Mouse (Mus musculus) cerebellum, postnatal 14 days (tissue): ENCODE results near the gene Bmp10.
A peak's percentile ranks its signal among the peaks of the same experiment; 100 is the strongest.

Experiments used
- DNase-seq, 2 experiments: peaks; one replicate each; pipeline ENCODE4 v3.0.0; 2021; ENCODE audit warnings: mixed read lengths in 2 of 2

The Bmp10 gene

GRCm38 (mm10) chr6:87428487-87429044 lies at the start of gene Bmp10:
Gene Bmp10, plus strand, starts transcription at chr6:87428994.
- no peak for DNase-seq

- peak; percentile 43 to 44 for DNase-seq
These were observed 44.7 kb upstream of the Bmp10 start for GRCm38 (mm10) chr6:87383926-87384691.

- DNase-seq, result no peak
These were observed 44.0 kb upstream of the Bmp10 start for GRCm38 (mm10) chr6:87384761-87385160.

- DNase-seq, result peak; percentile 82 to 84
These were observed 42.6 kb upstream of the Bmp10 start for GRCm38 (mm10) chr6:87386203-87386602.

- no peak for DNase-seq
These were observed 42.1 kb upstream of the Bmp10 start for GRCm38 (mm10) chr6:87386681-87387080.

GRCm38 (mm10) chr6:87388877-87389276 lies 39.9 kb upstream of the Bmp10 start, which contains the start of gene Gkn3:
Gene Gkn3, minus strand, starts transcription at chr6:87388935.
- DNase-seq, result no peak

- no peak for DNase-seq
These were observed 39.3 kb upstream of the Bmp10 start for GRCm38 (mm10) chr6:87389455-87389989.

- no peak for DNase-seq
These were observed 35.2 kb upstream of the Bmp10 start for GRCm38 (mm10) chr6:87393466-87394205.

GRCm38 (mm10) chr6:87394783-87395182 lies 34.0 kb upstream of the Bmp10 start:
- no peak for DNase-seq

- DNase-seq, result peak; percentile 82 to 89
These were observed 29.7 kb upstream of the Bmp10 start for GRCm38 (mm10) chr6:87399137-87399536.

- no peak for DNase-seq
These were observed 28.8 kb upstream of the Bmp10 start for GRCm38 (mm10) chr6:87399886-87400566.

GRCm38 (mm10) chr6:87401456-87401855 lies 27.3 kb upstream of the Bmp10 start:
- DNase-seq, result no peak

- DNase-seq, result no peak
These were observed 16.8 kb upstream of the Bmp10 start for GRCm38 (mm10) chr6:87412011-87412410.

- no peak for DNase-seq
These were observed 6.5 kb upstream of the Bmp10 start for GRCm38 (mm10) chr6:87422304-87422703.

- DNase-seq, result peak; percentile 53 to 76
These were observed 4.6 kb upstream of the Bmp10 start for GRCm38 (mm10) chr6:87424037-87424816.

- DNase-seq, result peak in 1 of 2 experiments; percentile 14
These were observed 1.8 kb upstream of the Bmp10 start for GRCm38 (mm10) chr6:87426954-87427353.

GRCm38 (mm10) chr6:87427616-87428015 lies 1.2 kb upstream of the Bmp10 start:
- peak; percentile 22 to 24 for DNase-seq

GRCm38 (mm10) chr6:87435791-87436190 lies 7.0 kb downstream of the Bmp10 start:
- DNase-seq, result no peak

GRCm38 (mm10) chr6:87436745-87437144 lies 8.0 kb downstream of the Bmp10 start:
- DNase-seq, result no peak

GRCm38 (mm10) chr6:87443253-87443652 lies 14.5 kb downstream of the Bmp10 start:
- no peak for DNase-seq

- DNase-seq, result no peak
These were observed 16.4 kb downstream of the Bmp10 start for GRCm38 (mm10) chr6:87445222-87445621.

- DNase-seq, result no peak
These were observed 18.4 kb downstream of the Bmp10 start for GRCm38 (mm10) chr6:87447217-87447616.
